Mouse (Mus musculus): Measurements from ENCODE around the gene Acox2. TPM values are rescaled to one million over a fixed set of nuclear protein-coding genes. Genes with fewer than 3 reads are reported as not detected.

Acox2 gene
- total RNA-seq, 2 experiments from 2014 or later, result 0.64 to 0.69 TPM

- no peak for DNase-seq (ENCODE audit: low spot score)
Measured at GRCm38 (mm10) chr14:8250141-8250871, 8.8 kb downstream of the Acox2 start.

- no peak for DNase-seq (ENCODE audit: low spot score)
Measured at GRCm38 (mm10) chr14:8249206-8249605, 9.9 kb downstream of the Acox2 start.

GRCm38 (mm10) chr14:8246878-8247277, 12.3 kb downstream of the Acox2 start:
- DNase-seq (ENCODE audit: low spot score), result no peak

DNA sequence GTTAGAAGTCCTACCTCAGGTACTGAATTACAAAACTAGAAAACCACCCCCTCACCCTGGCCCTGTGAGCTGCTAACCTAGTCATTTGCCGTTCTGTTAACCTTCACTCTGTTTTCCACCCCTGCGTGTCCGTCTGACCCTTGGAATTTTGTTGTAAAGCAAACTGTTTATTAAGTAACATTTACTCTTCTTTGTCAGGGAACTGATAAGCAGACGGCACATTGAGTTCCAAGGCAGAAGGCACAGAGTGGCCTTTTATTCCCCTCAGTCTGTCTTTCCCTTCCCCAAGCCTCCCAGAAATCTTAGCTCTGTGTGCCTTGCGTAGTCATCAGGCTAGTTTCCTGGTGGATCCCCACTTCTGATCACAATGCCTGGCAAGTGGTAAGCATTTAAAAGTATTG, 14.9 kb downstream of the Acox2 start:
- DNase-seq (ENCODE audit: low spot score), result no peak

- DNase-seq (ENCODE audit: low spot score), result no peak
Measured at GRCm38 (mm10) chr14:8243136-8243888, 15.8 kb downstream of the Acox2 start.

GRCm38 (mm10) chr14:8242388-8242920, 16.7 kb downstream of the Acox2 start:
- DNase-seq (ENCODE audit: low spot score), result no peak

- no peak for DNase-seq (ENCODE audit: low spot score)
Measured at GRCm38 (mm10) chr14:8241816-8242215, 17.3 kb downstream of the Acox2 start.

- DNase-seq (ENCODE audit: low spot score), result no peak
Measured at GRCm38 (mm10) chr14:8233252-8233651, 25.9 kb downstream of the Acox2 start.

GRCm38 (mm10) chr14:8232155-8232910, 26.8 kb downstream of the Acox2 start:
- DNase-seq (ENCODE audit: low spot score), result no peak

- DNase-seq (ENCODE audit: low spot score), result no peak
Measured at GRCm38 (mm10) chr14:8229367-8230019, 29.7 kb downstream of the Acox2 start.

DNA sequence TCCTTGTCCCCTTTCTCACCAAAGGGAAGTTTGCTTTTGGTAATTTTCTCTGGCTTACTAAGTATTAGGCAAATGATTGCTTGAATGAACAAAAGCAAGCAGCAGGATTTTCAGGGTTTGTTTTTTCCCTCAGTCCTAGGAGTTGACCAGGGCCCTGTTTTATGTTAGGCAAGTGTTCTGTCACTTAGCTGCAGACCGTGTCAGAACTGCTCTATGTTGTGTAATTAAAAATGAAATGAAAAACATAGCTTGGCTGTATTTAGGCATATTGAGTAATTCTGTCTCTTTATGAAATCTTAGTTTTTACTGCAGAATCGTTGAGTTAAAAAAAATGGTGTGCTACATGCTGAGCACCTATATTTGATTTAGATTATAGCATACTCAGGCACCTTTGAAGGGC, 34.3 kb downstream of the Acox2 start:
- DNase-seq (ENCODE audit: low spot score), result no peak

DNA sequence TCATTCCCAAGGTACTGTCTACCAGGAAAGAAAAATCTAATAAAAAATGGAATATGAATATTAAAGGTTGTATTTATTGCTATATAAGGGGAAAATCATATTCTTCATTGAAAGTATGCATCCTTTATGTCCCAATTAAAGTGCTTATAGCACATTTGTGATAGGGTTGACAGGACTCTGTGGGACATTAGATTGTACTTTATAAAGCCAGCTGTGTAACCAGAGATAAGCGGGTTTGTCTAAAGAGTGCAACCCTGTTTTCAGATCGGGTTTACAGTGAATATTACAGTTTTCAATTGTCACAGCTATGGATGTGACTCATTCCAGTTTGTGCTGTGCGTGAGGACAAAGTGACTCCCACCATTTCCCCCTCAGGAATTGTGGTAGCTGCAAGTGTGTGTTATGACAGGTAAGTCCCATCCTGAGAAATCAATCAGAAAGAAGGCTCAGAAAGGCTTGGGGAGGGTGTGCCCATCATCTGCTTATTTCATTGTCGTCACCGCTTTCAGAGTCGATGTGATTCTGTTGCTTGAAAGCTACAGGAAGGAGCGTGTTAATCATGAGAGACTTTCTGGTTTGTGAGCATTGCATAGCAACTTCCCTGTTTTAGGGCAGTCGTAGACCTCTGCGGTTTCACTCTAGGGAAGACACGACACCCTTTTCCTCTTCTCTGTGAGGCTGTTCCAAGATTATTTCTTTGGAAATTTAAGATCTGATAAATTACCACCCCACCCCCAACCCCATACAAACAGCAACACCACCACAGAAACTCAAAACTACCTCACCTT, 35.5 kb downstream of the Acox2 start:
- DNase-seq (ENCODE audit: low spot score), result no peak

- no peak for DNase-seq (ENCODE audit: low spot score)
Measured at GRCm38 (mm10) chr14:8222561-8222960, 36.6 kb downstream of the Acox2 start.

- DNase-seq (ENCODE audit: low spot score), result no peak
Measured at GRCm38 (mm10) chr14:8220912-8221311, 38.2 kb downstream of the Acox2 start.

- DNase-seq (ENCODE audit: low spot score), result no peak
Measured at GRCm38 (mm10) chr14:8220306-8220705, 38.8 kb downstream of the Acox2 start.

- DNase-seq (ENCODE audit: low spot score), result no peak
Measured at GRCm38 (mm10) chr14:8219876-8220275, 39.3 kb downstream of the Acox2 start.

DNA sequence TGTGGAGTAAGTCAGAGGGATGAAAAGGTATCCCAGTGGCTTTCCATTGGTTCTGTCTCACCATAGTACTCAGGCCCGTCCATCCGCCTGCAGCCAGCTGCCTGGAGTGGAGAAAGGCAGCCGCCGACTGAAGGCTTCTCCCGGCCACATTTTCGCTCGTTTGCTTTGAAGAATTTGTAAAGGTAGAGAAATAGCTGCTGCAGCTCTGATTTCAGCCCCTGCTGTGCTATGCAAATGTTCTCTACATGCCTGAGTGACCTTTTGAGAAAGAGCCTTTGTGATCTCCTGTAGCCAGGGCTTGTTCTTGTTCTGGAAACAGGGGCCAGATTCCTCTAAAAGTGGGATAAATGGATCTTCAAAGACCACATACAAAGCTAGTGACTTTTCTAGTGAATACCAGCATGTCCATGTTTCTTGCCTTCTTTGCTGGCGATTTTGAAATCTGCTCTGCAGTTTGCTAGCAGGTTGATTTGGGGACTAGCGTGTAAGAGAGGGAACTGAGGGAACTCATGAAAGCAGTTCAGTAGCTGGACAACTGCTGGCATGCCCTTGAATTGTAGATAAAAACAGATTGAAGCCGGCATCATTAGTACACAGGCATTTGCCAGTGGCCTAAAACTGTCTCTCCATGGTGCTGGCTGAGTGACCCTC, 40.3 kb downstream of the Acox2 start:
- no peak for DNase-seq (ENCODE audit: low spot score)

- no peak for DNase-seq (ENCODE audit: low spot score)
Measured at GRCm38 (mm10) chr14:8218238-8218637, 40.9 kb downstream of the Acox2 start.

DNA sequence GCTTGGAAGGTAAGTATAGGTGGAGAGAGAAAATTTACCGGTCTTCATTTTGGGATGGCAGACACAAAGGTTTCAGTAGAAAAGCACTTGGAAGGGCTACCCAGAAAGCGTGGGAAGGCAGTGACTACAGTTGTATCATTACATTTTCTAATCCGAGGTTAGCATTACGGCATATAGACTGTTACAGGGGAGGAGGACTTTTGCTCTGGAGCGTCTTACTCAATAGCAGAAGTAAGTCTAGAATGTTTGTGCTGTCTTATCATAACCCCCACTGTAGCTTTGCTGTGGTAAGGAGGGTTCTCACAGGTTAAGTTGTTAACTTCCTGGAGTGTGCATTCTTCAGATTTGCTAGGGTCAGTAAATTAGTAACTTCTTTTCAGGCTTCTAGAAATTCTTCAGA, 43.1 kb downstream of the Acox2 start:
- no peak for DNase-seq (ENCODE audit: low spot score)

- no peak for DNase-seq (ENCODE audit: low spot score)
Measured at GRCm38 (mm10) chr14:8215208-8215778, 43.9 kb downstream of the Acox2 start.

Measured in gastrocnemius, adult 18-20 months (tissue).